Mouse (Mus musculus) thymus, adult 2 months (tissue): ENCODE measurements around the gene Gm5800. TPM values are rescaled to one million over a fixed set of nuclear protein-coding genes. Genes with fewer than 3 reads are reported as not detected.

Experiments
- DNase-seq: peaks from one replicate; pipeline ENCODE4 v3.0.0; 2021
- H3K27ac ChIP-seq: fragments of 200-500 bp; 2 replicates; pipeline ENCODE4 v1.5.1; 2012; ENCODE audit warnings: low read length, control low read depth; ENCODE audit not compliant: control insufficient read depth, insufficient read depth
- H3K27me3 ChIP-seq: fragments of 200-500 bp; 2 replicates; pipeline ENCODE4 v1.6.1; 2012; ENCODE audit warnings: mild to moderate bottlenecking, low read length, moderate library complexity, mixed read lengths; ENCODE audit not compliant: control insufficient read depth, insufficient read depth
- H3K36me3 ChIP-seq: fragments of 200-500 bp; 2 replicates; pipeline ENCODE4 v1.6.1; 2012; ENCODE audit warnings: mild to moderate bottlenecking, low read length, moderate library complexity; ENCODE audit not compliant: control insufficient read depth, insufficient read depth
- H3K4me1 ChIP-seq: fragments of 200-500 bp; replicated peaks from 2 replicates; pipeline ENCODE4 v1.6.1; 2012; ENCODE audit warnings: low read length; ENCODE audit not compliant: control insufficient read depth, insufficient read depth
- H3K4me3 ChIP-seq: fragments of 200-500 bp; 2 replicates; pipeline ENCODE4 v1.5.1; 2012; ENCODE audit warnings: mild to moderate bottlenecking, low read length, control low read depth, moderate library complexity; ENCODE audit not compliant: control insufficient read depth, insufficient read depth
- CTCF ChIP-seq: fragments of 200-500 bp; IDR thresholded peaks from 2 replicates; pipeline ENCODE4 v1.5.1; 2012; ENCODE audit warnings: mild to moderate bottlenecking, control low read depth, low read length, moderate library complexity, borderline replicate concordance; ENCODE audit not compliant: control insufficient read depth, poor library complexity, insufficient read depth; ENCODE audit errors: extremely low read depth
- POLR2A ChIP-seq: fragments of 200-500 bp; IDR thresholded peaks from 2 replicates; pipeline ENCODE4 v1.6.1; 2012; ENCODE audit warnings: mild to moderate bottlenecking, low read length, control low read depth, moderate library complexity; ENCODE audit not compliant: control insufficient read depth, poor library complexity, insufficient read depth; ENCODE audit errors: extremely low read depth
- WGBS: fragments of 180-500 bp; shearing (Covaris S2); methylation state at CpG from one replicate; pipeline ENCODE4 v1.1.7; 2018; 5-methylcytosine and 5-hydroxymethylcytosine counted together
- polyA plus RNA-seq: library from polyadenylated mRNA; depleted of rRNA; stranded (reverse); fragments of >200 nt; gene quantifications from 2 replicates; pipeline ENCODE4 v1.2.3, GENCODE M21; 2012; rRNA removed

The Gm5800 gene
- polyA plus RNA-seq, 1 experiment = not detected

- no peak overlapping the region for H3K27ac ChIP-seq
- DNase-seq = no peak
- H3K27me3 ChIP-seq = no peaks in the 10 kb centered on the region
- H3K36me3 ChIP-seq = no peaks in the 10 kb centered on the region
- TF ChIP-seq CTCF (no peak), POLR2A (no peak)
- H3K4me3 ChIP-seq = no peak overlapping the region
- no peaks in the 10 kb centered on the region for H3K4me1 ChIP-seq
- WGBS = 95% methylated on average over 5 of the region's 5 CpGs
Measured at GRCm38 (mm10) chr14:51677269-51677668, 39.7 kb downstream of the Gm5800 start.

Other genes with a start within 250 kb of the Gm5800 start
- not detected in 2 replicates for gene Gm5622, start 164.4 kb downstream of the Gm5800 start, polyA plus RNA-seq
- not detected in 2 replicates for gene Gm17175, start 143.1 kb downstream of the Gm5800 start, polyA plus RNA-seq
- gene Gm17174, start 125.0 kb downstream of the Gm5800 start, polyA plus RNA-seq = not detected in 2 replicates
- gene Gm17078, start 105.9 kb downstream of the Gm5800 start, polyA plus RNA-seq = not detected in 2 replicates
- not detected in 2 replicates for gene Gm4181, start 81.5 kb downstream of the Gm5800 start, polyA plus RNA-seq
- gene Gm17079, start 21.7 kb downstream of the Gm5800 start, polyA plus RNA-seq = not detected in 2 replicates
- gene Ang4, start 56.4 kb upstream of the Gm5800 start, polyA plus RNA-seq = 1.0 and 2.1 TPM in 2 replicates
- not detected in 2 replicates for gene AY358078, start 82.9 kb upstream of the Gm5800 start, polyA plus RNA-seq
- 0.82 and 1.8 TPM in 2 replicates for gene Ear6, start 136.5 kb upstream of the Gm5800 start, polyA plus RNA-seq
- 50.4 and 56.7 TPM in 2 replicates for gene Mettl17, start 167.7 kb upstream of the Gm5800 start, polyA plus RNA-seq
- 0.84 and 1.5 TPM in 2 replicates for gene Slc39a2, start 175.7 kb upstream of the Gm5800 start, polyA plus RNA-seq
- gene Ndrg2, start 197.0 kb upstream of the Gm5800 start, polyA plus RNA-seq = 85.1 and 178 TPM in 2 replicates
- not detected in 2 replicates for gene Tppp2, start 201.2 kb upstream of the Gm5800 start, polyA plus RNA-seq
- not detected in 2 replicates for gene Rnase13, start 205.6 kb upstream of the Gm5800 start, polyA plus RNA-seq